Mouse (Mus musculus): ENCODE data around the gene Mgat4a. TPM values are rescaled to one million over a fixed set of nuclear protein-coding genes. Genes with fewer than 3 reads are reported as not detected.

Gene Mgat4a
- polyA plus RNA-seq, 1 experiment from 2014 or later = 7.0 TPM

DNA sequence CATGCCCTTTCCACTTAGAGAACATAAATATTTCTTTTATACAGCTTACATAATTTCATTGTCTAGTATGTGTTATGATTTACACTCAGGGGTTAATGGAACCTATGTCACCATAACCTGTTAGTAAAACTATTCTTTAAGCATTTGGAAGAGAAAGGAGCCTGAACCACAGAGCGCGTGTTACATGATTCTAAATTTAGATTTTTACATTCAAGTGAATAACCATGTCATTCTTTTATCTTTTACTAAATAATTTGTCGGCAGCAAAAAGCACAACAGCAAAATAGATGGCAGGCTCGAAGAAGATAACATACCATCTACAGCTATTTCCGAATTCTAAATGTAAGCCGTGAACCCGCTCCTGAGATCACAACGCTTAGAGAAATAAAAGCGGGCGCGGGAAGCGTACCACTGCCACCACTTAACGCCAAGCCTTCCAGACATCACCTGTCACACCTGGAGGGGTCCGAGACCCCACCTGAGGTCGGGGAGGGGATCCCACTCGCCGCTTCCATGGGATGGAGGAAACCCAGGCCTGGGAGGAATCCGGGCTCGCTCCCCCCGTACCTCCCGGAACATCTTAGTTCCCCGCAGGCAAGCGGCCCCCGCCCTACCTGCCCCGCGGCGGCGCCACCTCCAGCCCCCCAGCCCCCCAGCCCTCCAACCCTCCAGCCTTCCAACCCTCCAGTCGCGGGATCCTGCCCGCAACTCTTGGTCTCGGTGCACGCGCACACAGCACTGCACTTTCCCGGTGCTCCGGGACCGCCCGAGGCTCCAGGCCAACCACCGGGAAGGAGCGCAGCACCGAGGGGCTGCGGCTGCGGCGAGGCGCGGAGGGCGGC, 627 bp downstream of the Mgat4a start:
- DNase-seq (ENCODE audit: low spot score) (peak; percentile 13), ATAC-seq (peak; percentile 79)
- Histone ChIP-seq H3K4me3 (ENCODE audit: low read depth, low read length) (peak overlapping the region; percentile 79), H3K9me3 (replicated peaks; ENCODE audit: control insufficient read depth, low read length) (no peaks in the 10 kb centered on the region), H3K9ac (ENCODE audit: low read length) (peak overlapping the region; percentile 81), H3K36me3 (ENCODE audit: control insufficient read depth, insufficient read depth, low read length) (no peaks in the 10 kb centered on the region), H3K4me1 (ENCODE audit: control insufficient read depth, insufficient read depth, low read length) (0 out of 2 replicates have a peak, but pooled peaks cover 2% of the 10 kb centered on the region), H3K4me2 (ENCODE audit: low read length) (peak overlapping the region; percentile 91), H3K27me3 (replicated peaks; ENCODE audit: control insufficient read depth, insufficient read depth, low read length) (no peaks in the 10 kb centered on the region), H3K27ac (ENCODE audit: low read depth, low read length) (peak overlapping the region; percentile 44; the same call in 1 of the 2 replicates)
- WGBS = 5% methylated on average over 29 of the region's 47 CpGs

DNA sequence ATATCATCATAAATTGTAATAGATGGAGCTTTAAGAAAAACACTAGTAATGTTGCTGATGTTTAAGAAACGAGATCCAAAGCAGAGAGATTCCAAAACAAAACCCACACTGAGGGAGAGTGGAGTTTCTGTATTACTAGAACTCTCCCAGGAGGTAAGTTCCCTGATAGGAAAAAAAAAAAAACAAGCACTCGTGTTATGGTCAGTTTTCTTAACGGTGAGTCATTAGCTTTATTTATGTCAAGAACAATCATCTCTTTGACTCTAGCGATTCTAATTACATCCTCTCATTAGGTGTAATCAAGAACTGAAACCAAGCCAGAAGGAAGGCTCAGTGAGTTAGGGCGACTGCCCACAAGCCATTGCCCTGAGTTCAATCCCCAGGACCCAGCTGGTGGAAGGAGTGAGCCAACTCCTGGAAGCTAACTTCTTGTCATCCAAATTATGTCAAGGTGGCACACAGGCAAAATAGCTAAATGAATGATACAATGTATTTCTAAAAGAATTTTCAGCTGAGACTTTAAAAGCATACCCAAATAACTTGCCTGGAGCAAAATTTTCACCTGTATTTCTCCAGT, 6.2 kb downstream of the Mgat4a start:
- no peak overlapping the region for H3K9ac ChIP-seq (ENCODE audit: low read length)
- WGBS = 33% methylated on average over 5 of the region's 5 CpGs
- ATAC-seq = no peak

DNA sequence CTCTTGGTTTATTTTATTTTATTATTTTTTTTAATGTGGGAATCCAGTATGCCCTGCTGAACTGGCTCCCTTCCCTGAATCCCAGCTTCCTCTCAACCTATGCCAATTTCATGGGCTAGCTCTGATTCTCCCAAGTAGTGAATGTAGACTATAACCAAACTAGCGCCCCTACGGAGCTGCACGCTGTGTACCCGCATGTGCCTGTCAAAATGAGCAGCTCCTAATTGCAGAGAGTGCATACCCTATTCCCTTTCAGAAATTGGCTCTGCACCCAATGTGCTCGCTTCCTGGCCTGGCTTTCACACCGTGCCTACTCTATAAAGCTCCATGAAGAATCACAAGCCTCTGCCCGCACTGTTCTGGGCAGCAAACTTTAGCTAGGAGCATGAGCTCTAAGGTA, 7.6 kb downstream of the Mgat4a start:
- H3K4me3 ChIP-seq (ENCODE audit: low read depth, low read length) = no peak overlapping the region
- H3K4me1 ChIP-seq (ENCODE audit: control insufficient read depth, insufficient read depth, low read length) = no peaks in the 10 kb centered on the region
- WGBS = 77% methylated on average over 7 of the region's 7 CpGs
- H3K9me3 ChIP-seq (replicated peaks; ENCODE audit: control insufficient read depth, low read length) = no peaks in the 10 kb centered on the region
- DNase-seq (ENCODE audit: low spot score) (peak; percentile 3), ATAC-seq (no peak)
- no peaks in the 10 kb centered on the region for H3K36me3 ChIP-seq (ENCODE audit: control insufficient read depth, insufficient read depth, low read length)
- H3K9ac ChIP-seq (ENCODE audit: low read length) = no peak overlapping the region
- H3K27ac ChIP-seq (ENCODE audit: low read depth, low read length) = no peak overlapping the region
- no peaks in the 10 kb centered on the region for H3K27me3 ChIP-seq (replicated peaks; ENCODE audit: control insufficient read depth, insufficient read depth, low read length)
- no peak overlapping the region for H3K4me2 ChIP-seq (ENCODE audit: low read length)

More for the DNA sequence above, 6.2 kb downstream of the Mgat4a start:
- Histone ChIP-seq H3K36me3 (ENCODE audit: control insufficient read depth, insufficient read depth, low read length) (no peaks in the 10 kb centered on the region), H3K27me3 (replicated peaks; ENCODE audit: control insufficient read depth, insufficient read depth, low read length) (no peaks in the 10 kb centered on the region), H3K9me3 (replicated peaks; ENCODE audit: control insufficient read depth, low read length) (no peaks in the 10 kb centered on the region), H3K4me3 (ENCODE audit: low read depth, low read length) (no peak overlapping the region), H3K4me2 (ENCODE audit: low read length) (no peak overlapping the region), H3K27ac (ENCODE audit: low read depth, low read length) (no peak overlapping the region), H3K4me1 (ENCODE audit: control insufficient read depth, insufficient read depth, low read length) (no peaks in the 10 kb centered on the region)
- DNase-seq (ENCODE audit: low spot score) = no peak

DNA sequence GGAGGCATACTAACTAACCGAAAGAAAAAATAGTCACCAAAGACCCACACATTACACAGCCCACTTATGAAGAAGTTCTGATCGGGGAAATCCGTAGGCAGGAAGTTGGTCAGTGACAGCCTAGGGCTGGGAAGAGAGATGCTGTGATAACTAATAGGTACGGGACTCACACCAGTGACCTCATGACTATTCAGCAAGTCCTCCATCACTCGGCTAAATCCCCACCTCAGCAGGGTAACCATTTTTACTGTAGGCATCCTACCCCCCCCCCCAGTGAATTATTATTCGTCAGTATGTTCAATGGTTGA, 8.3 kb downstream of the Mgat4a start:
- Histone ChIP-seq H3K9me3 (replicated peaks; ENCODE audit: control insufficient read depth, low read length) (no peaks in the 10 kb centered on the region), H3K27ac (ENCODE audit: low read depth, low read length) (no peak overlapping the region), H3K4me1 (ENCODE audit: control insufficient read depth, insufficient read depth, low read length) (no peaks in the 10 kb centered on the region), H3K4me3 (ENCODE audit: low read depth, low read length) (no peak overlapping the region), H3K4me2 (ENCODE audit: low read length) (no peak overlapping the region), H3K9ac (ENCODE audit: low read length) (no peak overlapping the region), H3K27me3 (replicated peaks; ENCODE audit: control insufficient read depth, insufficient read depth, low read length) (no peaks in the 10 kb centered on the region), H3K36me3 (ENCODE audit: control insufficient read depth, insufficient read depth, low read length) (no peaks in the 10 kb centered on the region)
- 82% methylated on average over 6 of the region's 6 CpGs for WGBS
- ATAC-seq = no peak
- DNase-seq (ENCODE audit: low spot score) = no peak

DNA sequence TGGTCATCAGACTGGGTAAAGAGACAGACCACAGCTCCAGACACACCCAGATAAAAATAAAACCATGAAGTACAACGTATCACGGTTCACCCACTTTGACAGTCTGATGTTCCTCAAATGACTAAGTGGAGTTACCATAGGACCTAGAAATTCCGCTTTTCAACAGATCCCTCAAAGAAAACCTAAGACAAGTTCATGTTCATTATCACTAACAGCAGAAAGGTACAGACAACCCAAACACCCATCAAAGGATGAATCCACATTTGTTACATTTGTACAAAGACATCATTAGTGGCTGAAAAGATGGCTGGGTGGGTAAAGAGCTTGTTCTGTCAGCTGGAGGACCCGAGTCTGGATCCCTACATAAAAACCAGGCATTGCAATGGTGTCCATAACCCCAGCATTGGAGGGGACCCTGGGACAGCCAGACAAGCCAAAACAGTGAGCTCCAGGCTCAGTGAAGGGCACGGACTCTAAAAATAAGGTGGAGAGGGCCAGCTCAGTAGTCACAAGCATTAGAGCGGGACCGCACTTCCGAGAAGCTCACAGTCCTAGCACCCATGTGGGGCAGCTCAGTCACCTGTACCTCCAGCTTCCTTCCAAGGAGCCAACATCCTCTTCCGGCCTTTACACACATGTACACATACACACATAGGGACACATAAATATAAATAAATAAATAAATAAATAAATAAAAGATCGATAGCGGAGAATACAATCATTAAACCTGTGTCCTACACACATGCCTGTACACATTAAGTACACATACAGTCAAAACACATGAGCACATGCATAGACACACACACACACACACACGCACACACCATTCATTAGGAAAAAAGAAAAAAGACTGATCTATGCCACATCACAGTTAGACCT, 8.9 kb downstream of the Mgat4a start:
- WGBS = 93% methylated on average over 12 of the region's 12 CpGs

DNA sequence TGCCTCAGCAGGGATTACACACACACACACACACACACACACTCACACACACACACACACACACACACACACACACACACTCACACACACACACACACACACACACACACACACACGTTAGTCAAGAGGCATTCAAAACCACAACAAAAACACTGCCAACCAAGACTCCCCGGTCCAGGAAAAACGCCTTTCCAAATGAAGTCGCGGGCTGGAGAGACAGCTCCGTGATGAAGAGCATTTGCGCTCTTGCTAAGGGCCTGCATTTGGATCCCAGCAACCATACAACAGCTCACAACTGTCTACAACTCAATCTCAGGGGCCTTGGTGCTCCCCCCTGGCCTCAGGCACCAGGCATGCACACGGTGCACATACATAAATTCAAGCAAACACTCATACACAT, 10.8 kb downstream of the Mgat4a start:
- DNase-seq (ENCODE audit: low spot score) = no peak
- H3K27ac ChIP-seq (ENCODE audit: low read depth, low read length) = no peak overlapping the region

More for the DNA sequence above, 8.9 kb downstream of the Mgat4a start:
- H3K9ac ChIP-seq (ENCODE audit: low read length) = no peak overlapping the region
- H3K27me3 ChIP-seq (replicated peaks; ENCODE audit: control insufficient read depth, insufficient read depth, low read length) = no peaks in the 10 kb centered on the region
- no peaks in the 10 kb centered on the region for H3K4me1 ChIP-seq (ENCODE audit: control insufficient read depth, insufficient read depth, low read length)
- no peak overlapping the region for H3K4me3 ChIP-seq (ENCODE audit: low read depth, low read length)
- no peak overlapping the region for H3K4me2 ChIP-seq (ENCODE audit: low read length)
- no peaks in the 10 kb centered on the region for H3K9me3 ChIP-seq (replicated peaks; ENCODE audit: control insufficient read depth, low read length)
- no peak for DNase-seq (ENCODE audit: low spot score)
- no peak for ATAC-seq
- no peak overlapping the region for H3K27ac ChIP-seq (ENCODE audit: low read depth, low read length)
- H3K36me3 ChIP-seq (ENCODE audit: control insufficient read depth, insufficient read depth, low read length) = no peaks in the 10 kb centered on the region

DNA sequence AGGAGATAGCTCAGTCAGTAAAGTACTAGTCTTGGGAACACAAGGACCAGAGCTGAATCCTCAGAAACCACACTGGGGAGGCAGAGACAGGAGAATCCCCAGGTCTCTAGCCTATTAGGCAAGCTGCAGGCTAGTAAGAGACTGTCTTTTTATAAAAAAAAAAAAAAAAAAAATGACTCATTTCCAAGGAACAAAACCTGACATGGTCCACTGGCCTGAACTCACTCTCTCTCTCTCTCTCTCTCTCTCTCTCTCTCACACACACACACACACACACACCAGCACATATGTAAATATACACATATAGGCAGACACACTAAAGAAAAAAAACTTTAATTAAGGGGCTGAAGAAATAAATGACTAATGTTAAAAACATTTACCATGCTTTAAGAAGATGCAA, 14.6 kb downstream of the Mgat4a start:
- H3K4me3 ChIP-seq (ENCODE audit: low read depth, low read length) = no peak overlapping the region
- no peak overlapping the region for H3K9ac ChIP-seq (ENCODE audit: low read length)
- DNase-seq (ENCODE audit: low spot score) = no peak
- no peak overlapping the region for H3K27ac ChIP-seq (ENCODE audit: low read depth, low read length)
- H3K9me3 ChIP-seq (replicated peaks; ENCODE audit: control insufficient read depth, low read length) = no peaks in the 10 kb centered on the region
- no peaks in the 10 kb centered on the region for H3K4me1 ChIP-seq (ENCODE audit: control insufficient read depth, insufficient read depth, low read length)
- H3K36me3 ChIP-seq (ENCODE audit: control insufficient read depth, insufficient read depth, low read length) = no peaks in the 10 kb centered on the region
- no peak for ATAC-seq
- H3K4me2 ChIP-seq (ENCODE audit: low read length) = no peak overlapping the region
- no peaks in the 10 kb centered on the region for H3K27me3 ChIP-seq (replicated peaks; ENCODE audit: control insufficient read depth, insufficient read depth, low read length)

More for the DNA sequence above, 10.8 kb downstream of the Mgat4a start:
- no peak overlapping the region for H3K4me2 ChIP-seq (ENCODE audit: low read length)
- no peaks in the 10 kb centered on the region for H3K9me3 ChIP-seq (replicated peaks; ENCODE audit: control insufficient read depth, low read length)
- H3K4me3 ChIP-seq (ENCODE audit: low read depth, low read length) = no peak overlapping the region
- no peaks in the 10 kb centered on the region for H3K4me1 ChIP-seq (ENCODE audit: control insufficient read depth, insufficient read depth, low read length)
- H3K27me3 ChIP-seq (replicated peaks; ENCODE audit: control insufficient read depth, insufficient read depth, low read length) = no peaks in the 10 kb centered on the region
- H3K36me3 ChIP-seq (ENCODE audit: control insufficient read depth, insufficient read depth, low read length) = no peaks in the 10 kb centered on the region
- H3K9ac ChIP-seq (ENCODE audit: low read length) = no peak overlapping the region
- ATAC-seq = no peak
- WGBS = 76% methylated on average over 8 of the region's 8 CpGs

DNA sequence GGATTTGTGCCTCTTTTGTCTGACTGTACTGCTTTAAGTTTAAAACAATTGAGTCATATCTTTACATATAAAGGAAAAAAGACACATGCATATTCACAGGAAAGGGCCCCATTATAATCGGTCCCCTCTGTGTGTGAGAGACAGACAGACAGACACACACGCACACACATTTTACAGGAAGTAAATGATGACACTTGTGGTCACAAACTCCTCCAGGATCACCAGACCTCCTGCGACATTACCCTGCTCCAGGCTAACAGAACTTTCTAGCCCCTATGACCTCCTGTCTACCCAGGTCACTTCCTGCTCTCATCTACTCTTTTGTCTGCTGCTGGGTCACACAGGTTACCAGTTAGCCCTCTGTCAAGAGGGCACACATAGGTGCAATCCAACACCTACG, 16.1 kb downstream of the Mgat4a start:
- Histone ChIP-seq H3K9me3 (replicated peaks; ENCODE audit: control insufficient read depth, low read length) (no peaks in the 10 kb centered on the region), H3K27me3 (replicated peaks; ENCODE audit: control insufficient read depth, insufficient read depth, low read length) (no peaks in the 10 kb centered on the region), H3K4me1 (ENCODE audit: control insufficient read depth, insufficient read depth, low read length) (no peaks in the 10 kb centered on the region), H3K27ac (ENCODE audit: low read depth, low read length) (no peak overlapping the region), H3K9ac (ENCODE audit: low read length) (no peak overlapping the region), H3K36me3 (ENCODE audit: control insufficient read depth, insufficient read depth, low read length) (no peaks in the 10 kb centered on the region), H3K4me3 (ENCODE audit: low read depth, low read length) (no peak overlapping the region), H3K4me2 (ENCODE audit: low read length) (no peak overlapping the region)
- ATAC-seq (no peak), DNase-seq (ENCODE audit: low spot score) (no peak)
- 90% methylated on average over 4 of the region's 4 CpGs for WGBS
